Mouse (Mus musculus): ENCODE measurements around the gene Slc25a21.

Slc25a21 gene

GRCm38 (mm10) chr12:56689331-56689730 lies 507.9 kb downstream of the Slc25a21 start:
- DNase-seq = no peak

DNA sequence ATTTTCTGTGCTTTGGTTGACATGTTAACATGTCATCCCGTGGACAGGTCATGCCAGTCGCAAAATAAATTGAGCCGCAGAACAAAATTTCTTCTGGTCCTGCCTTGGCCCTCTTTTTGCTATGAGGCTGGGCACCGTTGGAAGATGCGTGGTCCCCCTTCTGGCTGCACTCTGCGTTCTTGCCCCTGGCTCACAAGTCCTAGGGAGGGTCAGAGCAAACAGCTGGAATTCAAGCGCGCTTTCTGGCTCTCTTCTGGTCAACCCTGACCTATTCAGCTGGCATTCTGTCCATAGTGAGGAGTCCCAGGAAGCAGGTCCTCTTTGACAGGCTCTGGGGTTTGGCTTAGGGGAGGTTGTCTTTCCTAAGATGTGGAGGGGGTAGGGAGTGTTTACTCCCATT lies 508.4 kb downstream of the Slc25a21 start:
- DNase-seq = no peak

GRCm38 (mm10) chr12:56688482-56688840 lies 508.8 kb downstream of the Slc25a21 start:
- DNase-seq = no peak

DNA sequence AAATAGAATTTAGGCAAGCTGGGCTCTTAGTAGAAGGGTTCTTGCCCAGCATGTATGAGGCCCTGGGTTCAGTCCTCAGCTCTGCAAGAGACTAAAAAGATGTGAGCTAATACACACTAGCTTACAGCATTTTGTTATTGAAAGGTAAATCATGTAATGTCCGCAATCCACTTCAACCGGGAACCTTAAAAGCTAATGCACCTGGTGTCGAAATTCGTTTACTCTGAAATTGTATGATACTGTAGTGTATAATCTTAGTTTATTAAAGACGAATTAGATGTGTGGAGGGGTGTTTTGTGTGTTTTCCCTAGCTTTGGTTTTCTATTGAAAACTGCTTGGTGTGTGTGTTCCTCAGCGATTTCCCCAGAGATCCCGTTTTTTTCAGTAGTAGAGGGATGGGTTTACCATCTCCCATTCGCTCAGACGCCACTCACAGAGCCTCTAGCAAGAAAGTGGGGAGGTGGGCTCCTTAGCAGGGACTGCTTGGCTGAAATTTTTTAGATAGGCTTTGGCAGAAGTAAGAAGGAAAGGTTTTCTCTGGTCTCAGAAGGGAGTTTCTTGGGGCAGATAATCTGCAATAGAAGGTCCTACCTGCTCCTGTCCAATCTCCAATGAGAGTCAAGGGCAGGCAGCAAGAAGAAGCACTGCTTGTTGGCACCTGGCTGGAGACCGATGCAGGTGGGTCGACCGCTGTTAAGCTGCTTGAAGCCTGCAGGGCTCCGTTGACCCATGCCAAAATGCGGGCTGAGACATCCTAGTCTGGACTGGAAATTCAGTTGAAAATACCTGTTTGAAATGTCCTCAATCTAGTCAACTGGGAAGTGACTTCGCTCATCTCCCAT lies 509.4 kb downstream of the Slc25a21 start:
- no peak for DNase-seq

DNA sequence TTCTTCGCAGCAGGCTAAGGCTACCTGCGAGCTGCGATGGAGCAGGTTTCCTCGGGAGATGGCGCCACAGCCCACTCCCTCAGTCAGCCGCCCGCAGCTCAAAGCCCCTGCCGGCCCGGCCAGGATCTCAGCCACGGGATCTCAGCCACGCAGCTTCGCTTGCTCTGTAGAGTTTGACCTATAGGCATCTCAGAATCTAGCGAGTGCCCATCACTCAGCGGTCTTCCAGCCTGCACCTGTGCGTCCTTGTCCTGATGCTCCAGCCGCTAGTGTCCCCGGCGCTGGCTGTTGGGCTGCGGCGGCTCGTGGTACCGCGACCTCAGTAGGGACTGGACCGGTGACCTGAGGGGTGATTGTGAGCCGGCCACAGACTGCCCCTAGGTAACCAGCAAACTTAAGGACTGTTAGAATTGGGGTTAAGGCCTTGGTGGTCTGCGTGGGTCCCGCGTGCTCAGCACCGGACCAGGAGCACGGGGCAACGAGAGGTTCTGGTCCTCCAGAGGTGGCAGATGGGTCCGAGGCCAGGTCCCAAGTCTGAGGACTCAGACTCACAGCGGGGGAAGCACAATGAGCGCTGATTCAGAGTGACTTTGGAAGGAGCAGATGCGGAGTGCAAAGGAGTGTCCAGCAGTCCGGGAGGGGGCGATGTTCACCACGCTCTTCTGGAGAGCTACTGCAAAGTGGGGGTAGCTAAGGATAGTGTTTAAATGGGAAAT lies 516.0 kb downstream of the Slc25a21 start:
- DNase-seq = no peak

GRCm38 (mm10) chr12:56677620-56678019 lies 519.7 kb downstream of the Slc25a21 start:
- DNase-seq = no peak

DNA sequence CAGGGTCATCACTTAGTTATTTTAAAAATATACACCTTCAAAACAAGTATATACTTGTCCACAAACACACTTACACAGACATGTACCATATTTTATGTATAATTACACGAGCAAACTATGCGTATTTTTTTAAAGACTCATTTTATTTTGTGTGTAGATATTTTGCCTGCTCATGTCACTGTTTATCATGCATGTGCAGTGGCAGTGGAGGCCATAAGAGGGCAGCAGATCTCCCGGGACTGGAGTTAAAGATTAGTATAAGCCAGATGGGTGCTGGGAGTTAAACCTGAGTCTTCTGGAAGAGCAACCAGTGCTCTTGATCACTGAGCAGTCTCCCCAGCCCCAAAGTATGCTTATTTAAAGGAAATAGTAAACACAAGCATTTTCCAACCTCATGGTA lies 522.5 kb downstream of the Slc25a21 start:
- no peak for DNase-seq

- no peak for DNase-seq
Observed at GRCm38 (mm10) chr12:56670795-56671194, 526.5 kb downstream of the Slc25a21 start.

DNA sequence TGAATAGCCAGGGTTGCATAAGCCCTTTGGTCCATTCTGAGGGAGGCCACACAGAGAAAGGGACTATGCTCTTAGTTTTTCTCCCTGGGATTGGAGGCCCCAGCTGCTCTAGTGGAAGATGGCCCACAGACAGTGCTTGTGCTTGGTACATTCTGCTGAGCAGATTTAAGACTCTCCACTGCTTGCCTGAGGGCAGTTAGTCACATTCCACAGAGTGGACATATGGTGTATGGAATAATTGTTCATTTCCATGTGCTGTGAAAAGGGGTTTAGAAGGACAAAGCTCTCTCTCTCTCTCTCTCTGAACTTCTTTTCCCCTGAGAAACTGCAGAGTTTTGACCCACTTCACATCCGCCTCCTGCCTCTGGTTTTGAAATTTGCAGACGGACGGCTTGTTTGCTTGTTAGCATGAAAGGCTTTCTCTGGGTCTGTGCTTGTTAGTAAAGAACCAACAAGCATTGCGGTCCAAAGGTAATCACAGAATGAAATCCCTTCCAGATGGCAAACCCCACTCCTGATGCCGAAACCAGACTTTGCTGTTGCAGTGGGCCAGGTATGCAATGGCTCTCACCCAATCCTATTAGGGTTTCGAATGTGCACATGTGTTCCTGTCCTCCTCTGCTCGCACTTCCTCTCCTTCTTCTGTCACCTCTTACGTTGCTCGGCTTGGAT lies 527.7 kb downstream of the Slc25a21 start:
- DNase-seq = no peak

Measured in lung, postnatal 4 days (tissue).